Mouse (Mus musculus) neural tube, embryonic 15.5 days (tissue): ENCODE measurements at regions not wholly inside any gene's neighbourhood (a gene's known extent, or its start where the extent isn't known, plus 50 kb on each side); places are given as distances from the start of the nearest gene placed in this dataset.

Source experiments
- ATAC-seq: fragments of 200-750 bp; cut with Nextera tagmentation; 2 replicates; pipeline ENCODE4 v1.8.0; 2017; ENCODE audit warnings: mild to moderate bottlenecking, moderate TSS enrichment, moderate library complexity; ENCODE audit not compliant: low FRiP score
- H3K27ac ChIP-seq: fragments of 300-500 bp; sonication (generic); replicated peaks from 2 replicates; pipeline ENCODE4 v1.5.1; 2015; ENCODE audit warnings: mild to moderate bottlenecking, inconsistent platforms
- H3K27me3 ChIP-seq: fragments of 300-500 bp; sonication (generic); replicated peaks from 2 replicates; pipeline ENCODE4 v1.6.1; 2015; ENCODE audit warnings: inconsistent platforms
- H3K36me3 ChIP-seq: fragments of 300-500 bp; sonication (generic); 2 replicates; pipeline ENCODE4 v1.6.1; 2015; ENCODE audit warnings: inconsistent platforms
- H3K4me1 ChIP-seq: fragments of 300-500 bp; sonication (generic); 2 replicates; pipeline ENCODE4 v1.6.1; 2015; ENCODE audit warnings: inconsistent platforms
- H3K4me2 ChIP-seq: fragments of 300-500 bp; sonication (generic); 2 replicates; pipeline ENCODE4 v1.6.1; 2015; ENCODE audit warnings: inconsistent platforms, mild to moderate bottlenecking, moderate library complexity
- H3K4me3 ChIP-seq: fragments of 300-500 bp; sonication (generic); replicated peaks from 2 replicates; pipeline ENCODE4 v1.5.1; 2015; ENCODE audit warnings: mild to moderate bottlenecking, inconsistent platforms
- H3K9ac ChIP-seq: fragments of 300-500 bp; sonication (generic); replicated peaks from 2 replicates; pipeline ENCODE4 v1.6.1; 2015; ENCODE audit warnings: mild to moderate bottlenecking, inconsistent platforms
- H3K9me3 ChIP-seq: fragments of 300-500 bp; sonication (generic); replicated peaks from 2 replicates; pipeline ENCODE4 v1.6.1; 2016; ENCODE audit warnings: inconsistent platforms
- WGBS: fragments of 180-500 bp; shearing (Covaris S2); methylation state at CpG from one replicate; pipeline ENCODE4 v1.1.7; 2015; ENCODE audit warnings: mixed read lengths; 5-methylcytosine and 5-hydroxymethylcytosine counted together

DNA sequence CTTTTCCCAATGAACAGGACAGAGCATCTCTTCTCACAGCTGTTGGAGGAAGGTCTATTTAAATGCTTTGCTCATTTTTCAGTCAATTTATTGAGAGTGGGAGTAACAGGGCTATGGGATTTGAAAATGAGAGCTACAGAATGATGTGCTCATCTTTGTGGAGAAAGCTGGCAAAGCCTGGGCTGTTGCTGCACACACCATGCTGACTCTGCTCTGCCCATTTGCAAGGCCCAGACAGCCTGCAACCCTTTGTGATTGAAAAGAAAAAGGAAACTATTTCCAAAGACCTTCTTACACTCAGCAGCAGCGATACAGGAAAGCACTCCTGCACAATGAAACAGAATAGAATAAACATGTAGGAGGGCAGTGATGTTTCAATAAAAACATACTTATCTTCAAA, 231.5 kb upstream of the B3gat1 start:
- Histone ChIP-seq H3K36me3 (no peaks in the 10 kb centered on the region), H3K4me2 (no peak overlapping the region), H3K9me3 (no peaks in the 10 kb centered on the region), H3K27me3 (no peaks in the 10 kb centered on the region), H3K27ac (no peak overlapping the region), H3K4me1 (no peaks in the 10 kb centered on the region), H3K9ac (no peak overlapping the region), H3K4me3 (no peak overlapping the region)
- 74% methylated on average over 1 of the region's 1 CpGs for WGBS
- ATAC-seq = no peak

DNA sequence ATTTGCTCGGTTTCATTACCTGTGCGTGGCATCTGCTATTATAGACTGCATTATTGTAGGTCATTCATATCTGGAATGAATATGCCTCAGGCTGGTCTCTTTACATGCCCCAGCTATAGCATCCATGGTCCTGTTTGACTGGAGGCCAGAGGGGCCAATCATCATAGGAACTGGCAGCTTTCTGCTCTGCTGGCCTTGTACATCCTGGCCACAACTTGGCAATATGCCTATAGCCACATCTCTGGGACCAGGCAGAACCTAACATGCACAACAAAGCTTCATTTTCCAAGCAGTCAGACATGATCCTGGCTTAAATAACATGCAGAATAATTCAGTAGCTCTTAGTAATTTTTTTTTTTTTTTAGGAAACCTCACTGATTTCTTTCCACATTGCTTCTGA, 227.6 kb upstream of the B3gat1 start:
- H3K27me3 ChIP-seq = no peaks in the 10 kb centered on the region
- H3K4me1 ChIP-seq = no peaks in the 10 kb centered on the region
- no peak overlapping the region for H3K4me3 ChIP-seq
- H3K27ac ChIP-seq = no peak overlapping the region
- H3K9ac ChIP-seq = no peak overlapping the region
- WGBS = 79% methylated on average over 2 of the region's 2 CpGs
- no peaks in the 10 kb centered on the region for H3K36me3 ChIP-seq
- no peak for ATAC-seq
- H3K9me3 ChIP-seq = no peaks in the 10 kb centered on the region
- no peak overlapping the region for H3K4me2 ChIP-seq

DNA sequence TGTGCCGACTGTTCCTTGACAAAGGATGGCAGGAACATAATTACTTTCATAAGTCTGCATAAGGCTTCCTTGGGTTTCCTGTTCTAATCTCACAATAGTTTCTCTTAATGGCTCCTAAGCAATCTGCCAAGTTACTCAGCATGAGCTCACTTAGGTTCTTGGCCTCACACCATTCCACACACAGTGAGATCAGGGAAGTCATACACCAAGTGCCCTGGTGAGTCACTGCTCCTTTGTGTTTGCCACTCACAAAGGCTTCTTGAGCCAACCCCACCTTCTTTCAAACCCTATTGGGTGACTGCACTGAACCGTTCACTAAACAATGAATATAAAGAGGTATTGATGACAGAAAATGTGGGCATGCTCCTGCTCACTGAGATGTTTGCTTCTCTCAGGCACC, 214.9 kb upstream of the B3gat1 start:
- H3K4me3 ChIP-seq = no peak overlapping the region
- H3K27ac ChIP-seq = no peak overlapping the region
- H3K4me2 ChIP-seq = no peak overlapping the region
- H3K27me3 ChIP-seq = no peaks in the 10 kb centered on the region
- 37% methylated on average over 2 of the region's 2 CpGs for WGBS
- no peaks in the 10 kb centered on the region for H3K36me3 ChIP-seq
- H3K9me3 ChIP-seq = no peaks in the 10 kb centered on the region
- no peak overlapping the region for H3K9ac ChIP-seq
- ATAC-seq = no peak
- H3K4me1 ChIP-seq = peaks cover 15% of the 10 kb centered on the region

DNA sequence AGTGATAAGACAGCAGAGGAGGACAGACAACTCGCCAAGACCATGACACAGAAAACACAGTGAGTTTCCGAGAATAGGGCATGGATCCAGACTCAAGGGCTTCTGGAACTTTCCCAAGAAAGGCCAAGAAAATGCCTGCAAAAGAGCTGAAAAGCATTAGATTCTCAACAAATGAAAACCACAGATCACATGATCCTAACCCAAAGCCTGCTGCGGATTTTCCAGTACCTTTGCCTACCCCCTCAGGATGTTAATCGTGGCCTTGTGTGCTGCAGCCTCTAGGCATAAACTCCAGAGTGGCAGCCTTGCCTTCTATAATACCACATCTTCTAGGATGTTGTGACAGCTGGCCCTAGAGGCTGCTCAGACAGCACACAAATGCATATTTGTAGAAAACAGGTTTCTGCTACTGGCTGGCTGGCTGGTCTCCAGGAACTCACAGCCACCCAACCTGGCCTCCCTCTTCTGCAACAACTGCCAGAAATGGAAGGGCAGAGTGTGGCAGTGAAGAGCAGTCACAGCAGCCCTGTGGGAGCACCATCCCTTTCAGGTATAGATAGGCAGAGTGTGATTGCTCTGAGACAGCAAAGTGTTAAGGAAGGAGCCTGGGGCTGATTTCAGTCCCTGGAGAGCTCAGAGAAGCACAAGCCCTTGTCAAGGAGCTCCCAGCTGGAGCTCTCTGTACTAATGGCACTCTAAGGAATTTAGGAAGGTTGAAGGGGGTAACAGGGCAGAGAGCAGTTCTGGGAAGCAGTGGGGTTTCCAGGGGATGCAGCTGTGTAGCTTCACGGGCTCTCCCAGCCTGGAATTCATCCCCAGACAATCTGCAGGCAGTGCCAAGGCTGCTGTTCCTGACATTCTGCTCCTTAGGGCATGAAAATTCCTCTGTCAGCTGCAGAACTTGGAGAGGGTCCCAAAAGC, 213.7 kb upstream of the B3gat1 start:
- ATAC-seq = peak; percentile 64
- Histone ChIP-seq H3K4me1 (peaks cover 15% of the 10 kb centered on the region), H3K9me3 (no peaks in the 10 kb centered on the region), H3K27ac (peak overlapping the region; percentile 56), H3K9ac (no peak overlapping the region), H3K4me3 (no peak overlapping the region), H3K36me3 (no peaks in the 10 kb centered on the region), H3K27me3 (no peaks in the 10 kb centered on the region), H3K4me2 (no peak overlapping the region)
- WGBS = 42% methylated on average over 5 of the region's 5 CpGs

DNA sequence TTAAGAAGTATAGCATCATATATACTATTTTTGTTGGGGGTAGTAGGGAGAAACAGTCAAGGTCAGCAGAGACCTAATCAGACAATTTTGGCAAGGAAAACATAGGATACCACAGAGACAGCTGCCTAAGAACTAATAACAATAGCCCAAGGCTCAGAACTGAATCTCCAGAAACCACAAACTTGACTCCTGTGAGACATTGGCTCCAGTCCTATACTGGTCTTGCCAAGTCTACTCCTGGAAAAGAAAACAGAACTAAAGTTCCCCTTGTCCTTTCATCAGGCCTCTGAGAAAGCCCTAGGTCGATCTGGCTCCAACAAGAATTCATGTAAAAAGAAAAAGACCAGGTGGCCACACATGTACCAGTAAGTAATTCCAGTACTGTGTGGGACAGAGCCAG, 209.4 kb upstream of the B3gat1 start:
- Histone ChIP-seq H3K4me3 (no peak overlapping the region), H3K4me2 (no peak overlapping the region), H3K27me3 (no peaks in the 10 kb centered on the region), H3K9ac (no peak overlapping the region), H3K4me1 (peaks cover 13% of the 10 kb centered on the region), H3K36me3 (no peaks in the 10 kb centered on the region), H3K9me3 (no peaks in the 10 kb centered on the region), H3K27ac (no peak overlapping the region)
- WGBS = 72% methylated on average over 1 of the region's 1 CpGs
- no peak for ATAC-seq

DNA sequence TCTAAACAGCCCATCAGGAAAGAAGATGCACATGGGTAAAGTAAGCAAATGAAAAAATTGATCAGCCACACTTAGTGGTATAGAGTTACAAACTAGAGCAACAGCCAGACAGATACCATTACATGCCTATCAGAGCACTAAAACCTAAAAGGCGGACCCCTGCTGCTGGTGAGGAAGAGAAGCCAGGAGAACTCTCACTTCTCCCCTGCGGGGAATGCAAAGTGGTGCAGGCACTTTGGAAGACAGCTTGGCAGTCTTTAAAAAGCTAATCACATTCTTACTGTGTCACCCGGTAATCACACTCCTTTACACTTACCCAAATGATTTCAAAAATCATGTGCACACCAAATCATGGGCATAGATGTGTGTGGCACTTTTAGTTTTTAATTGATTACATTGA, 204.8 kb upstream of the B3gat1 start:
- Histone ChIP-seq H3K36me3 (no peaks in the 10 kb centered on the region), H3K4me1 (no peaks in the 10 kb centered on the region), H3K9ac (no peak overlapping the region), H3K27me3 (no peaks in the 10 kb centered on the region), H3K9me3 (no peaks in the 10 kb centered on the region), H3K27ac (no peak overlapping the region), H3K4me3 (no peak overlapping the region), H3K4me2 (no peak overlapping the region)
- ATAC-seq = peak; percentile 21; the same call in 1 of the 2 replicates
- WGBS = 9% methylated on average over 3 of the region's 3 CpGs

DNA sequence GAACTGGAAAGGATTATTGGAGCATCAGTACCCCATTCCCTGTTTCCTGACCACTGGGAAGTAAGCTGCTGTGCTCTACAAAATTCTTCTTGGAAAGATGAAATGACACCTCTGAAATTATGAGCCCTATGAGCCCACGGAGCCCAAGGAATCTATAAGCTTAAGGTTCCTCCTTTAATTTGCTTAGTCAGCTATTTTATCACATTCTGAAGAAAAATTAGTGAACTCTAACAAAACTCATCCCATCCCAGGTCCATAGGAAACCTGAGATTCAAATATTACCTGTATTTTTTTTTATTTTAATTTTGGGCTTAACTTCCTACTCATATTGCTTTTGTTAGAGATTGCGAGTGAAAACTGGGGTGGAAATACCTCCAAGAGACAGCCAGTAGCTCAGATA, 194.5 kb upstream of the B3gat1 start:
- no peak overlapping the region for H3K4me3 ChIP-seq

DNA sequence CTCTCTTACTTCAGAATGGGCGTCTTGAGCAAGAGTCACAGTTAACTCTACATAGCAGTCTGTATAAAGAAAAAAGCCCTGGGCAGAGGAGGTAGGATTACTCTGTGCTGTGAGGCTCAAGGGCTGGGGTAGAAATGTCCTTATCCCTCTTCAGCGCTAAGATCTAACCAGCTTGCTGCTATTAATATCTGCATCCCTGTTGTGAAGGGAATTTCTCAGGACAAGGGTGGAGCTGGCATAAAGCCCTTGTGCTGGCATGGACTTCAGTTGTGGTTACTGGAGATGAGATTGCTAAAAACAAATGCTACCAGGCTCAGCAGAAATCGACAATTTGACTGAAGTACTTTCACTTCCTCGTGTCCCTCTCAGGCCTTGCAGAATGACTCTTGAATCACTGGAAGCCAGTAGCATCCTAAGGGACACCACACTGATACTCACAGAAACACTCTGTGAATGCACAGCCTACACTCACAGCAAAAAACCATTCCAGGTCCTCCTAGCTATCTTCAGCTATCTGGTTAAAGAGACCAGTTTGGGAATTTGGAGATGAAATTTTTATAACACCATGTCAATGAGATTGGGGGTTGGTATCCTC, 185.1 kb upstream of the B3gat1 start:
- Histone ChIP-seq H3K4me2 (no peak overlapping the region), H3K27me3 (no peaks in the 10 kb centered on the region), H3K27ac (no peak overlapping the region), H3K4me1 (no peaks in the 10 kb centered on the region), H3K4me3 (no peak overlapping the region), H3K9ac (no peak overlapping the region), H3K9me3 (no peaks in the 10 kb centered on the region), H3K36me3 (no peaks in the 10 kb centered on the region)
- ATAC-seq = no peak
- 76% methylated on average over 4 of the region's 4 CpGs for WGBS

More for the DNA sequence above, 194.5 kb upstream of the B3gat1 start:
- no peak for ATAC-seq
- no peaks in the 10 kb centered on the region for H3K4me1 ChIP-seq
- H3K4me2 ChIP-seq = no peak overlapping the region
- H3K36me3 ChIP-seq = no peaks in the 10 kb centered on the region
- no peak overlapping the region for H3K9ac ChIP-seq
- H3K27me3 ChIP-seq = no peaks in the 10 kb centered on the region
- no peaks in the 10 kb centered on the region for H3K9me3 ChIP-seq
- H3K27ac ChIP-seq = no peak overlapping the region
- 92% methylated on average over 2 of the region's 2 CpGs for WGBS

DNA sequence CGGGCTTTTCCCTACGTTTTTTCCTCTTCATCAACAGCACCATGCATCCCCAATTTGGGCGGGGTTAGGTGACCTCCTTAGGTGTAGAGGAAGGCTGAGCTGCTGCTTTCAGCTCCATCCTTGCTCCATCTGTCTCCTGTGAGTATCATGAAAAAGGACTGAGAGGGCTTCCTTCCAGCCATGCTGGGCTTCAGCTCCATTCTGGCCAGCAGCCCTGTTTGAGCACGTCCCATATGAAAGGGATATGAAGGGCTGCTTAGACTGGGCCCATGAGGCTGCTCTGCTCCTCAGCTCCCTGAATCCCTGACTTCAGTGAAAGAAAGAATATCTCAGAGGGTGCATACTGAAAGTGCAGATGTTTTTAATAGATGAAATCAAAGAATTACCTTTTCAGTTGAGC, 184.4 kb upstream of the B3gat1 start:
- Histone ChIP-seq H3K4me1 (no peaks in the 10 kb centered on the region), H3K27ac (no peak overlapping the region), H3K9me3 (no peaks in the 10 kb centered on the region), H3K4me2 (no peak overlapping the region), H3K36me3 (no peaks in the 10 kb centered on the region), H3K27me3 (no peaks in the 10 kb centered on the region), H3K4me3 (no peak overlapping the region), H3K9ac (no peak overlapping the region)
- no peak for ATAC-seq
- 80% methylated on average over 4 of the region's 4 CpGs for WGBS

DNA sequence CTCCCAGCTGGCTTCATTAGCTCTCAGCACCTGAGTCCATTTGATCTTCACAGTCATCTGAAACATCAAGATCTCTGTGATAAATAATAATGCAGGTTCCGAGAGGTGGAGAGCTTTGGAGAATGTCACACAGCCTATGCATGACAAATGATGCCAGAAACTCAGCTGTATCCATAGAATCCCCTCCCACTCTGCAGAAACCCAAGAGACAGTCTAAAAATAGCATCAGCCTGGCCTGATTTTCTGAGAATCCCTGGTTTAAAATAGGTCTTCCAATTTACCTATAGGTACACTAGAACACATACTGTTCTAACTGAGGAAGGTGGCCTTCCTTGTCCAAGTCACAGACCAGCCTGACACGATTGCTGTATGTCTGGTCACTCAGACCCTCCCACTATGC, 184.0 kb upstream of the B3gat1 start:
- Histone ChIP-seq H3K9me3 (no peaks in the 10 kb centered on the region), H3K4me2 (no peak overlapping the region), H3K27me3 (no peaks in the 10 kb centered on the region), H3K4me3 (no peak overlapping the region), H3K27ac (no peak overlapping the region), H3K4me1 (no peaks in the 10 kb centered on the region), H3K9ac (no peak overlapping the region), H3K36me3 (no peaks in the 10 kb centered on the region)
- 85% methylated on average over 2 of the region's 2 CpGs for WGBS
- no peak for ATAC-seq

DNA sequence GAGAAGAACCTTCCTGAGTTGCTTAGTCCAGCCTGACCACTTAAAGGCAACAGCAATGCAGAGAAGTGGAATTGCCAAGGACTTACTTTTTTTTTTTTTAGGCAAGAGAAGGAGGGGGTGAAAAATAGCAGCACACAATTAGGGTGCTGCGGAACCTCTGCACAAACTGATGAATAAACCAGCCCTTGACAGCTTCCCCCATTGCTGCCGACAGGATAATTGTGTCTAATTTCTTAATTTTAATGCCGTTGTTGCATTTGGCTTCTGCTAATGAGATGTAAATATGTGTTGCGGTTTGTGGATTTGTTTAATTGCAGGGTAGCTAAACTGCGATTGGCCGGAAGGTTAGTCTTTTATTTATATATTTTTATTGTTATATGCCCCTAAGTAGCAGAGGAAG, 157.5 kb upstream of the B3gat1 start:
- Histone ChIP-seq H3K9me3 (no peaks in the 10 kb centered on the region), H3K4me3 (no peak overlapping the region), H3K36me3 (no peaks in the 10 kb centered on the region), H3K4me2 (no peak overlapping the region), H3K27me3 (no peaks in the 10 kb centered on the region), H3K27ac (no peak overlapping the region), H3K9ac (no peak overlapping the region), H3K4me1 (no peaks in the 10 kb centered on the region)
- no peak for ATAC-seq
- WGBS = 76% methylated on average over 6 of the region's 6 CpGs

DNA sequence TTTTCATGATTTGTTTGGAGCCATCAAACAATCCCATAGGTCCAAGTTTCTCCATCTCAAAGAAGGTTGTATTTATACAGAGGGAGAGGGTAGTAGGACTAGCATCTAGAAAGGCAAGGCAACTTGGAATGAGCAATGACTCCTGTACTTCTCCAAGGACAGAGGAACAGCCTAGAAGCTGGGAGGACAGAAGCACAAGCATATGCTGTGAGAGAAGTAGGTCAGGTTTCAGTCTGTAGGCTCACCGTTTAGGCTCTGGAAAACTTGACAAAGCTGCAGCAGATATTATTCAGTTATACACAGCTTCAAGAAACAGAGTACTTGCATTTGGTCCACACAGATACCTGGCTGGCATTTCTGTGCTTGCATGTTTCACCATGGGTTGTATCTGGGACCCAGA, 131.5 kb upstream of the B3gat1 start:
- ATAC-seq = no peak
- 91% methylated on average over 1 of the region's 1 CpGs for WGBS
- no peaks in the 10 kb centered on the region for H3K4me1 ChIP-seq
- H3K27me3 ChIP-seq = no peaks in the 10 kb centered on the region
- no peaks in the 10 kb centered on the region for H3K9me3 ChIP-seq
- no peak overlapping the region for H3K4me3 ChIP-seq
- no peak overlapping the region for H3K4me2 ChIP-seq
- no peak overlapping the region for H3K9ac ChIP-seq
- H3K36me3 ChIP-seq = no peaks in the 10 kb centered on the region
- H3K27ac ChIP-seq = no peak overlapping the region
